Mouse (Mus musculus): ENCODE results near the gene Eef1a2.

GRCm38 (mm10) chr2:181174646-181175045 is 17.8 kb upstream of the Eef1a2 start:
- TF ChIP-seq POLR2A (IDR thresholded peaks at IDR 0.05; ENCODE audit: insufficient read length, low read depth): no peak
- TF ChIP-seq POLR2AphosphoS2 (IDR thresholded peaks at IDR 0.05; ENCODE audit: insufficient read length, low read depth): no peak
- TF ChIP-seq MAX (IDR thresholded peaks at IDR 0.05; ENCODE audit: low read depth): no peak
- no peak for TF ChIP-seq MYOD1 (IDR thresholded peaks at IDR 0.05; ENCODE audit: control insufficient read depth in 1 of 3, insufficient read length in 2 of 3, low read depth in 2 of 3)
- TF ChIP-seq USF1 (IDR thresholded peaks at IDR 0.05; ENCODE audit: low read depth): no peak
- no peak for TF ChIP-seq MYOG (IDR thresholded peaks at IDR 0.05; ENCODE audit: control insufficient read depth in 1 of 3, insufficient read depth in 1 of 3, insufficient read length in 2 of 3, low read depth in 2 of 3)
- no peak for TF ChIP-seq E2F4 (IDR thresholded peaks at IDR 0.05; ENCODE audit: insufficient read depth)
- TF ChIP-seq TCF12 (IDR thresholded peaks at IDR 0.05; ENCODE audit: insufficient read depth, poor library complexity, severe bottlenecking): no peak
- no peak for TF ChIP-seq REST (IDR thresholded peaks at IDR 0.05; ENCODE audit: insufficient read depth, insufficient read length)
- no peak for TF ChIP-seq TCF3 (IDR thresholded peaks at IDR 0.05; ENCODE audit: insufficient read length, low read depth)
